Mouse (Mus musculus) lung, postnatal 0 days (tissue): ENCODE data around the gene Ppp6r2.

ENCODE experiments used
- CTCF ChIP-seq: IDR thresholded peaks from 2 replicates; pipeline ENCODE4 v1.5.1; 2016; ENCODE audit warnings: antibody characterized with exemption, mild to moderate bottlenecking
- EP300 ChIP-seq: IDR thresholded peaks from 2 replicates; pipeline ENCODE4 v1.6.1; 2016; ENCODE audit warnings: antibody characterized with exemption, mild to moderate bottlenecking, control low read depth

- no peak for TF ChIP-seq EP300
- peak; percentile 94 for TF ChIP-seq CTCF
Observed at GRCm38 (mm10) chr15:89196313-89196706, 15.0 kb upstream of the Ppp6r2 start, which contains the start of gene Dennd6b.
